Mouse (Mus musculus) midbrain, embryonic 11.5 days (tissue): Measurements from ENCODE around the gene Nadsyn1. TPM values are rescaled to one million over a fixed set of nuclear protein-coding genes. Genes with fewer than 3 reads are reported as not detected.

Source experiments
- ATAC-seq: fragments of 200-750 bp; cut with Nextera tagmentation; 2 replicates; pipeline ENCODE4 v1.8.0; 2017; ENCODE audit warnings: moderate TSS enrichment, moderate library complexity; ENCODE audit not compliant: low FRiP score
- DNase-seq: peaks from one replicate; pipeline ENCODE4 v3.0.0; 2015; ENCODE audit warnings: low spot score; ENCODE audit errors: missing footprints
- H3K27ac ChIP-seq: fragments of 300-500 bp; sonication (generic); 2 replicates; pipeline ENCODE4 v1.5.1; 2014; ENCODE audit warnings: low read depth, low read length
- H3K27me3 ChIP-seq: fragments of 300-500 bp; sonication (generic); 2 replicates; pipeline ENCODE4 v1.6.1; 2014; ENCODE audit warnings: mild to moderate bottlenecking, low read length, moderate library complexity, mixed read lengths; ENCODE audit not compliant: control insufficient read depth, insufficient read depth
- H3K36me3 ChIP-seq: fragments of 300-500 bp; sonication (generic); 2 replicates; pipeline ENCODE4 v1.6.1; 2014; ENCODE audit warnings: mild to moderate bottlenecking, low read length, moderate library complexity, mixed read lengths; ENCODE audit not compliant: control insufficient read depth, insufficient read depth
- H3K4me1 ChIP-seq: fragments of 300-500 bp; sonication (generic); 2 replicates; pipeline ENCODE4 v1.6.1; 2014; ENCODE audit warnings: low read length; ENCODE audit not compliant: control insufficient read depth, insufficient read depth
- H3K4me2 ChIP-seq: fragments of 300-500 bp; sonication (generic); 2 replicates; pipeline ENCODE4 v1.6.1; 2014; ENCODE audit warnings: mild to moderate bottlenecking, moderate library complexity
- H3K4me3 ChIP-seq: fragments of 300-500 bp; sonication (generic); 2 replicates; pipeline ENCODE4 v1.5.1; 2014; ENCODE audit warnings: low read depth, low read length
- H3K9ac ChIP-seq: fragments of 300-500 bp; sonication (generic); 2 replicates; pipeline ENCODE4 v1.6.1; 2014; ENCODE audit warnings: low read length
- H3K9me3 ChIP-seq: fragments of 300-500 bp; sonication (generic); 2 replicates; pipeline ENCODE4 v1.6.1; 2016; ENCODE audit warnings: low read length; ENCODE audit not compliant: control insufficient read depth
- WGBS: fragments of 180-500 bp; shearing (Covaris S2); extraction: QIAGEN DNeasy Blood & Tissue Kit; methylation state at CpG from one replicate; pipeline ENCODE4 v1.1.7; 2014; 5-methylcytosine and 5-hydroxymethylcytosine counted together
- polyA plus RNA-seq: library from polyadenylated mRNA; unstranded; fragments of >200 nt; fragmentation: Nextera tagmentation; extraction: Ambion mirVana; gene quantifications from 2 replicates; pipeline ENCODE4 v1.2.1, GENCODE M21; 2014

Gene Nadsyn1
- polyA plus RNA-seq, 1 experiment from 2014 or later = 7.9 TPM

DNA sequence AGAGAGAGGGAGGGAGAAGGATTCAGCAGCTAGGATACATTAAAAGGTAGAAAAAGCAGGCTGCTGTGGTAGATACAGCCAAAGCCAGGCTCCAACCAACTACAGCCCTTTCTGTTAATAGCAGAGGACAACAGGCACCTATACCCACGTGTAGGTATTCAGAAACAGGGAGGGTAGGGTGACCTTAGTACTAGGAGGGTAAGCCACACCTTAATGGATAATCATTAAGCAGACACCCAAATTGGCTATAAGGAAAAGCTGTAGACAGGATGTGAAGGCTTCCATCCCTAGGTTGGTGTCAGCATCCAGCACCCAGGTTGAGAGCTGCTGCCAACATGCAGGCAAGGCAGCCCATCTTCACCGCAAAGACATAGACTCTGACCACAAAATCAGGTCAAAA lies 1.4 kb downstream of the Nadsyn1 start:
- no peak overlapping the region for H3K9ac ChIP-seq
- 89% methylated on average over 2 of the region's 2 CpGs for WGBS
- no peaks in the 10 kb centered on the region for H3K9me3 ChIP-seq
- no peaks in the 10 kb centered on the region; the same call in 1 of the 2 replicates for H3K36me3 ChIP-seq
- H3K4me1 ChIP-seq = peaks cover 9% of the 10 kb centered on the region
- H3K4me2 ChIP-seq = no peak overlapping the region
- no peak for DNase-seq
- H3K27ac ChIP-seq = no peak overlapping the region
- no peak overlapping the region for H3K4me3 ChIP-seq
- ATAC-seq = no peak
- H3K27me3 ChIP-seq = no peaks in the 10 kb centered on the region

DNA sequence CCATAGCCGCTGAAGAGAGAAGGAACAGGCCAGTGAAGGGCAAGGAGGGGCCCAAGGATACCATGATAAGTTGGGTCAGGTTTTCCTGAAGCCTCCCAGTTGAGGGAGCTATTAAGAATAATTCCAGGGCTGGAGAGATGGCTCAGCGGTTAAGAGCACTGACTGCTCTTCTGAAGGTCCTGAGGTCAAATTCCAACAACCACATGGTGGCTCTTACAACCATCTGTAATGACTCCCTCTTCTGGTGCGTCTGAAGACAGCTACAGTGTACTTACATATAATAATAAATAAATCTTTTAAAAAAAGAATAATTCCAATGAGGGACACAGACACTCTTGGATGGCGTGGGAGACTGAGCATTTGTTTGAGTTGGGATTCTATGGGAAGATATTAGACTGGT lies 3.4 kb downstream of the Nadsyn1 start:
- ATAC-seq = no peak

DNA sequence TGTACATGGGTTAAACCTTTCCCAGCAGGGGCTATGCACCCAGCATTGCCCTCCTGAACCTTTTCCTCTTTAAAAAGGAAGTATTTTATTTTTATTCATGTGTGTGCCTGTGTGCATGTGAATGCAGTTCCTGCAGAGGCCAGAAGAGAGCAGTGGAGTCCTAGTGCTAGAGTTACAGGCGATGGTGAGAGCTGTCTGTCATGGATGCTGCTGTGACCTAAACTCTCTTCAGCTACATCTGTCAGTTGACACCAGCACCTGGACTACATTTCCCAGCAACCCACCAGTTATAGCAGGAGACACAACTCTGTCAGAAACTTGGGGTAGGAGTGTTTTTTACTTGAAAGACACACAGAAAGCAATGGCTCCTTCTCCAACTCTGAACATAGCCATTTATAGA lies 13.7 kb downstream of the Nadsyn1 start:
- Histone ChIP-seq H3K36me3 (peaks cover 19% of the 10 kb centered on the region), H3K9ac (no peak overlapping the region), H3K4me2 (no peak overlapping the region), H3K27me3 (no peaks in the 10 kb centered on the region), H3K4me1 (no peaks in the 10 kb centered on the region), H3K27ac (no peak overlapping the region), H3K9me3 (no peaks in the 10 kb centered on the region), H3K4me3 (no peak overlapping the region)
- ATAC-seq (no peak), DNase-seq (no peak)
- WGBS = 50% methylated on average over 1 of the region's 1 CpGs

More for the DNA sequence above, 3.4 kb downstream of the Nadsyn1 start:
- H3K9ac ChIP-seq = no peak overlapping the region
- no peak overlapping the region for H3K27ac ChIP-seq
- peaks cover 3% of the 10 kb centered on the region for H3K36me3 ChIP-seq
- H3K4me1 ChIP-seq = peaks cover 9% of the 10 kb centered on the region
- no peaks in the 10 kb centered on the region for H3K27me3 ChIP-seq
- no peak overlapping the region for H3K4me3 ChIP-seq
- 75% methylated on average over 4 of the region's 4 CpGs for WGBS
- no peak for DNase-seq
- H3K4me2 ChIP-seq = no peak overlapping the region
- H3K9me3 ChIP-seq = no peaks in the 10 kb centered on the region

DNA sequence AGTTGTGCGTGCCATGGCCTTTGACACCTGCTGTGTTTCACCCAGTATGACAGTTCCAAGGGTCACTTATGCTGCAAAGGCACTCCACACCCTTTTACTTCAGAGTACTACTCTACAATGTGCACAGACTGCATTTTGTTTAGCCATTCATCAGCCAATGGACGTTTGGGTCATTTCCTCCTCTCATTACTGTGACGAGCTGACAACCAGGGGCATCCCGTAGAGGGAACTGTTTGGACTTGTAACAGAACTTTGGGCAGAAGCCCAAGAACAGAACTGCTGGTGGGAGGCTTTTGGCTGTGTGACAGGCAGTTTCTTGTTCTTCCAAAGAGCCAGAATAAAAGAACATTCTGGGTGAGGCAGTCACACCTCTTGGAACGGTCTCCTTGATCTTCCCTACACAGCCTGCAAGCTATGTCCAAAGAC lies 17.4 kb downstream of the Nadsyn1 start:
- Histone ChIP-seq H3K9me3 (no peaks in the 10 kb centered on the region), H3K9ac (no peak overlapping the region), H3K4me1 (no peaks in the 10 kb centered on the region), H3K27ac (no peak overlapping the region), H3K27me3 (no peaks in the 10 kb centered on the region), H3K4me3 (no peak overlapping the region), H3K36me3 (peaks cover 10% of the 10 kb centered on the region), H3K4me2 (no peak overlapping the region)
- no peak for DNase-seq
- ATAC-seq = no peak
- WGBS = 77% methylated on average over 5 of the region's 5 CpGs

DNA sequence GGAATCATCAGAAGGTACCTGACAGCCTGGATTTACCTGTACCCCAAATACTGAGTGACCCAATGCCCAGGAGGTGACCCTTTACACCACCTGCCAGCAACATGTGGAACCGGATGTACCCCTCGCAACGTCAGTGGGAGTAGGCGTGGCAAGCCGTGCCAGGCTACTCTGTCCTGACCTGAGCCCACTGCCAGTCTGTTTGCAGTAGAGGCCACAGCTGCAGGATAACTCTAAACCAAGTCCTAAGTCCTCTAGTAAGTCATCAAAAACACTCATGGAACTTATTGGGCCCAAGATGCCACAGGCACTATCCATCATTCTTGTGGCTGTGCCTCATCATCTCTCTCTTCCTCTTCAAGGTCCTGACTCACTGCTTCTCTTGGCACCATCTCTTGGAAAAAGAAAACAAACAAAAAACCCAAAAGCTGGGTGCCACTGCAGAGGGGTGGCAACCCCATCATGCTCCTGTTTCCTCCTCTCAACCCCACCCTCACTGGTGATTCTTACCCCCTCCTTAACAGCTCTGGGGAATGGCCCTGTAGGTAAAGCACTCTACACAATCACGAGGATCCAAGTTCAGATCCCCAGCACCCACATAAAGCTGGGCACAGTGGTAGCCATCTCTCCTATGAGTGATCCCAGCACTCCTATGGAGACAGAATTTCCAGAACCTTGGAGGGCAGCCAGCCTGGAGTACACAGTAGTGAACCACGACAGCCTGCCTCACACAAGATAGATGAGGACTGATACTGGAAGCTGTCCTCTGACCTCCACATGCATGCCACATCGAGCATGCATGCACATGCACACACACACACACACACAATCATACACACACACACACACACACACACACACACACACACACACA lies 21.2 kb downstream of the Nadsyn1 start:
- DNase-seq (no peak), ATAC-seq (no peak)
- no peaks in the 10 kb centered on the region for H3K9me3 ChIP-seq
- H3K9ac ChIP-seq = no peak overlapping the region
- H3K27me3 ChIP-seq = no peaks in the 10 kb centered on the region
- 90% methylated on average over 8 of the region's 8 CpGs for WGBS
- H3K27ac ChIP-seq = no peak overlapping the region
- peaks cover 10% of the 10 kb centered on the region for H3K36me3 ChIP-seq
- no peak overlapping the region for H3K4me3 ChIP-seq
- H3K4me2 ChIP-seq = no peak overlapping the region
- no peaks in the 10 kb centered on the region for H3K4me1 ChIP-seq

DNA sequence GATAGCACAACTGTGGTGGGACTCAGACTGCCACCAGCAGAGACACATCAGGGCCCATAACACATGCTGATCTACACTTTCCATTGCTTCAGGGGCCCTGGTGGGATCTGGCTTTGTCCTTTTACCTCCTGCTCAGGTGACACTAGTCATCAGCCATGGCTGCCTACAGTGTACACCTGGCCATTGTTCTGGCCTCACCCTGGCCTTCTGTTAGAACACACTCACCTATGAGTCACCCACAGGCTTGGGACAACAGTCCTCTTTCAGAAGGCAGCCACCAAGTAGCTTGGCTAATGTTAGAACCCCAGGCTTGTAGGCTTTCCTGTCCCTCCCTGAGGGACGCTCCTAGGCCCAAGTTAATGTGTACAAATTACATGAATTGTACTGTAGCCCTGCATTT lies 21.9 kb downstream of the Nadsyn1 start:
- H3K36me3 ChIP-seq = peaks cover 10% of the 10 kb centered on the region
- no peak for ATAC-seq
- H3K4me2 ChIP-seq = no peak overlapping the region
- no peaks in the 10 kb centered on the region for H3K9me3 ChIP-seq
- H3K27ac ChIP-seq = no peak overlapping the region
- H3K4me3 ChIP-seq = no peak overlapping the region
- DNase-seq = no peak
- 97% methylated on average over 1 of the region's 1 CpGs for WGBS
- H3K9ac ChIP-seq = no peak overlapping the region
- H3K4me1 ChIP-seq = no peaks in the 10 kb centered on the region
- H3K27me3 ChIP-seq = no peaks in the 10 kb centered on the region

DNA sequence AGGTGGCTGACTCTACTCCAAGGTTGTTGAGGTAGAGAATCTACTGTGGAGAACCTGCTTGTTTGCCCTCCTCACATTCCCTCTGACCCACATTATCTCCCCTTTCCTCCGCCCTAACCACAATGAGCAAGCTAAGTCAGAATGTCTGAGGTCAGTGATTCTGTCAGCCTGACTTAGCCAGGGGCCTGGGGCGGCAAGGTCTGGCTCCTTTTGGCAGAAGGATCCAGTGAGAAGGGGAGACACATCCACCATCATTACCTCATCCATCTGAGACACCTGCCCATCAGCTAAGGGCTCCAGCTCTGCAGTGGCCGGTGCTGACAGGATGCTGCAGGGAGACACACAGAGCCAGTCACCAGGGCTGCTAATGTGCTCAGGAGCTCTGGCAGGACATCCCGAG lies 23.9 kb downstream of the Nadsyn1 start:
- no peak for DNase-seq
- 89% methylated on average over 4 of the region's 4 CpGs for WGBS
- Histone ChIP-seq H3K27me3 (no peaks in the 10 kb centered on the region), H3K9me3 (no peaks in the 10 kb centered on the region), H3K27ac (no peak overlapping the region), H3K4me1 (no peaks in the 10 kb centered on the region), H3K9ac (no peak overlapping the region), H3K36me3 (peaks cover 6% of the 10 kb centered on the region; the same call in 1 of the 2 replicates), H3K4me2 (no peak overlapping the region), H3K4me3 (no peak overlapping the region)
- no peak for ATAC-seq

DNA sequence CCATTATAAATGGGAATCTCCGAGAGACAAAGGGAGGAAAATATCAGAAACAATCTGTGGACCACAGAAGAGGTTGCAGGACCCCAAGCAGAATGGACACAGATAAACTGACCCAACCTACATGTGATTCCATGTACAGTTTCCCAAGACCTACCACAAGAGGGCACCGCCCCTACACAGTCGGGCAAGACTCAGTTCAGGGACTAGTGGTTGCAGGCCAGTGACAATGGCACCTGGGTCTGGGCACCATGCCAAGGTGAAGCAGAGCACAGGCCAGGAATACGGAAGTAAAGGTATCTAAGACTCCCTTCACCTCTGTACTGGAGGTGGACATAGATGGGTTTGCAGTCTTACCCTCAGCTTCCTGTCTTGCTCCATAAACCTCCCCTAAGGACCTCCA lies 29.5 kb downstream of the Nadsyn1 start:
- no peaks in the 10 kb centered on the region for H3K4me1 ChIP-seq
- H3K27ac ChIP-seq = no peak overlapping the region
- no peak for DNase-seq

DNA sequence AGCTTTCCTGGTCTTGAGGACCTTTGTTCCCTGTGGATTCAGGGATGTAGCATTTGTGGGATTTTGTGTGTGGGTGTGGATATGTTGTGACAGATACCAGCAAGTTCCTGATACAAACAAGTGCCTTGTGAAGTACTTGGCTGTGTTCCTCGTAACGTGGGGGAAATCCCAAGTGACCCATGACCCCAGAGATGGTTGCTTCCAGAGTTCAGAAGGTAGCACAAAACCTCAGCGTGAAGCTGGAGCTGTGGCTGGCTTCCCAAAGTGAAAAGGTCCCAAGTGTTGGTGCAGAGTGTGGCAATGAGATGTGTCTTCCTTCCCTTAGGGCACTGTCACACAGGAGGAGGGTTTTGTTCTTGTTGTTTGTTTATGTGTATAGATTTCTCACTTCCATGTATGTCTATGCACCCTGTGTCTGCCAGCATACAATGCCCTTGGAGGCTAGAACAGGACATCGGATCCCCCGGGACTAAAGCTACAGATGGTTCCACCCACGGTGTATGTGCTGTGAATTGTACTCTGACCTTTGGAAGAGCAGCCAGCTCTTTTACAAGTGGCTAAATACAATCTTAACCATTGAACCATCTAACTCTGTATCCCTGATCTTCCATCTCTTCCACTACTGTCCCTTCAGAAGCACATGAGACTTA lies 30.2 kb downstream of the Nadsyn1 start:
- Histone ChIP-seq H3K4me2 (no peak overlapping the region), H3K4me1 (no peaks in the 10 kb centered on the region), H3K27ac (no peak overlapping the region), H3K9ac (no peak overlapping the region), H3K27me3 (no peaks in the 10 kb centered on the region), H3K36me3 (no peaks in the 10 kb centered on the region; the same call in 1 of the 2 replicates), H3K4me3 (no peak overlapping the region), H3K9me3 (no peaks in the 10 kb centered on the region)
- no peak for DNase-seq
- no peak for ATAC-seq
- 90% methylated on average over 6 of the region's 6 CpGs for WGBS

More for the DNA sequence above, 29.5 kb downstream of the Nadsyn1 start:
- no peak overlapping the region for H3K4me2 ChIP-seq
- no peaks in the 10 kb centered on the region for H3K27me3 ChIP-seq
- peaks cover 2% of the 10 kb centered on the region; the same call in 1 of the 2 replicates for H3K36me3 ChIP-seq
- H3K9ac ChIP-seq = no peak overlapping the region
- no peaks in the 10 kb centered on the region for H3K9me3 ChIP-seq
- 62% methylated on average over 4 of the region's 4 CpGs for WGBS
- H3K4me3 ChIP-seq = no peak overlapping the region
- no peak for ATAC-seq
